Mouse (Mus musculus): ENCODE measurements around the gene Ank3. TPM values are rescaled to one million over a fixed set of nuclear protein-coding genes. Genes with fewer than 3 reads are reported as not detected.

Ank3 gene
- total RNA-seq, 2 experiments from 2014 or later, result 573 to 576 TPM

DNA sequence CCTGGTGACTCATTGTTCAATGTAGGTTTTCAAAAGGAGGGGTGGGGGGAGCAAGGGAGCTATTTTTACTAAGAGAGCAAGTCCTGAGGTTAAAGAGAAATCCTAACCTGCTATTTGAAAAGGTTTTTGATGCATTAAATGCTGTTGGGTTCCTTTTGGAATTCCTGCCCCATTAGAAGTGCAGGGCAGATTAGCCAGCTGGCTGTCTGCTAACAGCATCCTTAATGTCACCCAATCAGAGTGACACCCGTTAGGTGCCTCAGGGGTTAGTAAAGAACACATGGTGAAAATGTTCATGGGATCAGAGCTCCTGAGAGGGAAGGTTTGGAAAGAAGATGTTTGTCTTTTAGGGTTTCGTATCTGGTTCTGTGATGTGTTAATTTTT, 67.6 kb downstream of the Ank3 start:
- no peak for DNase-seq
- intact Hi-C loops (cut with DNase I), result no loop called here

DNA sequence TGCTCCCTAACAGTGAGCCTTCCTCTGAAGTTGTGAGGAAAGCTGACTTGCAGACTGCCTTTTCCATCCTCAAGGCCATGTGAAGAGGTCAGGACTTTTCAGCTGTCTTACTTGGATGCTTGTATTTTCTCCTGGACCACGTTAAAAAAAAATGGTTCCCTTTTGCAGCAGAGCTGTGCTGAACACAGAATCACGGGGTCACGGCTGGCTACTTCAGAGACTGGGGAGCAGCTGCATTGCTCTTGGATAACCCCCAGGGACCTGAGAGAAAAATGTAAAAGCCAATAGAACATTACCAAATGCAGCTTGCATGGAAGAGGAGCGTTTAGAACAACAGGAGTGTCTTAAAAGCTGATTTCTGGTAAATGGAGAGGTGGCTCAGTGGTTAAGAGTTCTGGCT, 68.0 kb downstream of the Ank3 start:
- peak; percentile 16 for DNase-seq
- intact Hi-C loops (cut with DNase I), result no loop called here

DNA sequence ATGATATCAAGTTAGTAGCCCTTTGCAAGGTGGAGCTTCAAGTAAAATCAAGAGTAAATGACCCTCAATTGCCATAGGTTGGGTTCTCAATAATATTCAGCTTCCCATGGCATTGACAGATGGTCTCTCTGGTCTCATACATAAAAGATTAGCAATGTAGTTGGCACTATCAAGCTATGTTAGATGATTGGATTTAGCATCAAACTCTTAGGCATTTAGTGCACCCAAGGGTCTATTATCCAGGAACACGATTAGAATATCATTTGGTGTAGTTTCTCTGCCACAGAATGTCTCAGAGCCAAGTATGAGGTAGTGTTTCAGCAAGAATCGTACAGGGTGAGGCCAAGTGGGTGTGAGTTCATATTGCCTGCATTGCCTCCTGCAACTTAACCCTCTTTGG, 68.6 kb downstream of the Ank3 start:
- no peak for DNase-seq
- intact Hi-C loops (cut with DNase I), result no loop called here

DNA sequence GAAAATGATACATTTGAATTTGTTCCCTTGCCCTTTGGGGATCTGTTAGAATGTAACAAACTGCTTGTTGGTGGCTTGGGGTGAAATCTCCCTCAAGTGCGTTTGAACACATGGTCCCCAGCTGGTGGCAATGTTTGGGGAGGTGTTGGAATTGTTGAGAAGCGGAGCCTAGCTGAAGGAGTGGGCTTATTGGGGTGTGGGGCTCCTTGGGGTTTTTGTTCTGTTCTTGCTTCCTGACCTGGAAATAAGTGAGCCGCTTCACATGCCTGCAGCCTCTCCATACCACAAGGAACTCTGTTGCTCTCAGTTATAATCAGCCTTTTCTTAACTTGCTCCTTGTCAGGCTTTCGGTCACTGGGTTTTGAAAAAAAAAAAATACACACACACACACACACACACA, 73.3 kb downstream of the Ank3 start:
- intact Hi-C loops (cut with DNase I), result no loop called here
- DNase-seq, result no peak

DNA sequence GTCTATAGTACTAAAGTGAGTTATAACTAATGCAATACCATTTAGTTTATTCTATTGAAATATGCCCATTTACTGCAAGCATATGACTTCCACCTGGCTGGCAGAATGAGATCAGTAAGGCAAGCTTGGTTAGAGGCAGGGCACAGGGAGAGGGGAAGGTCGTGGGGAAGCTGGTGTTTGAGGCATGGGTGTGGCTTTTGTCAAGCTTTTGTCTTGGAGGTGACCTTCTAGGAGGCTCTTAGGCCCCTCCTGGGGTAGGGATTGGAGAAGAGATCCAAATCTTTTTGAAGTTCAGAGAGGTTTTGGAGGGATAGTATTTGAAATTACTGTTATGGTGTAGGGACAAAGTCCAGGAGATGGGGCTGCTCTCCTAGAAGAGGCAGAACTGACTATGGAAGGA, 78.3 kb downstream of the Ank3 start:
- intact Hi-C loops (cut with DNase I), result no loop called here
- DNase-seq, result no peak

DNA sequence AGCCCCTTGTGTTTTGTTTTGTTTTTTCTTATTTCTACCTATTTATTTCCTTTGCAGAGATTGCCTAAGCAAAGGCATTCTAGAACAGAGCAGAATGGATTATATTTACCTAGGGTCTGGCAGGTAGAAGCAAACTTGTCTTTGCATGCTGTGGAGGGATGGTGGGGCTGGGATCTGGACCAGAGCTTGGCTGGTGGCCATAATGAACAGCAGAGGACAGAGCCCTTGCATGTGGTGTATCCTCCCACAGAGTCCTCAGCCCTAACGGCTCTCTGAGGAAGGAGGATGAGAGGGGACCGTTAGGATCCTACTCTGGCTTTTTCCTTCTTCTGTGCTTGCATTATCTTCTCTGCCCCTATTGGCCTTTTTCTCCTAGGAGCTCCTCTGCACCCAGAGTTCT, 79.1 kb downstream of the Ank3 start:
- peak; percentile 24 for DNase-seq
- intact Hi-C loops (cut with DNase I), result no loop called here

DNA sequence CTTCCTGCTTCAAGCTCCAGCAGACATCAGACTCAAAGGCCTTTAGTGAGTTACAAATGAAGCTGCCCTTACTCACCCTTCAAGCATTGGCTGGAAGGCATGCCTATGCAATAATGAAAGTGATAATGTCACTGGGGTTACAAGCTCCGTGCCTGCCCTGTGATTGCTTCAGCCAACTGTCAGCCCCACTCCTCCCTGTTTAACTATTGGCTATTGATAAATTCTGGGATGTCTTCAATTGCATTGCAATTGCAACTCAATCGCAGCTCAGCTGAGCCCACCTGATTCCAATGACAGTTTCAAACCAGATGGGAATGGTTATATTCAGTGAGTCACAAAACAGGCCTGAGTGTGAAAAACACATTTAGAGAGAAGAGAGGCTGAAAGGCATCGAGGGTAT, 80.3 kb downstream of the Ank3 start:
- intact Hi-C loops (cut with DNase I), result no loop called here
- DNase-seq, result no peak

DNA sequence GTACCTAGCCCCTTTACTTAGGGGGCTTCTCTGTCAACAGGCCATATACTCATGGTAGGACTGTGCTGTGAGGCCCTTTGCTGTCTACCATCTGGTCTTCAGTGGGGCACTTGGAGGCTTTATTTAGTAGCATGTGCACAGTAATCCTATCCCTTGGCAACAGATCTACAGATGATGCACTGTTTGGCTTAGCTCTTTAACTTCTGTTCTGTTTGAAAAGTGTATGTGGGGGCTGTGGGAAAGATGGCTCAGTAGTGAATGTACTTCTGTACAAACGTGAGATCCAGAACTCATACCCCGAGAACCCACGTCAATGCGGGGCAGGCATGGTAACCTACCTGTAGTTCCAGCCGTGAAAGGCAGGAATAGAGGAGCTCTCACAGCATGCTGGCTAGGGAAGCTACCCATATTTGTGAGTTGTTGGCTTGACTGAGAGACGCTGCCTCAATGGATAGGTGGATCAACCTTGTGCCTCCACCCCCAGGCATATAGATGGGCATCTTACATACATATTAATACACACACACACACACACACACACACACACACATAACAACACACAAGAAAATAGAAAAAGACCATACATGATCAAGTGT, 86.7 kb downstream of the Ank3 start:
- DNase-seq, result no peak

DNA sequence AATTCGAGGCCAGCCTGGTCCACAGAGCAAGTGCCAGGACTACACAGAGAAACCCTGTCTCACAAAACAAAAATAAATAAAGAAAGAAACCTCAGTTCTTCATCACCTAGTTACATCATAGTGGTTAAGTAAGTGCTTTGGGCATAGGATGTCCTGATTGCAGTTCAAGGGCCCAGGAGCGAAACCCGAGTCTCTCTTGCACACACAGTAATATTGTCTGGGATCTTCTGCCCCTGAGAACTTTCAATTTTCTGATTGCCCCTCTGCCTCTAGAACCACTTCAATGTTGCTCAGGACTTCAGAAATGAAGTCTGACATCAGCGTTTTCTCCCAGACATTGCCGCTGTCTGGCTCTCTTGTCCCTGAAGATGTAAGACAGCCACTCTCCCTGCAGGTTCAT, 91.6 kb downstream of the Ank3 start:
- intact Hi-C loops (cut with DNase I), result no loop called here
- no peak for DNase-seq

More for the DNA sequence above, 86.7 kb downstream of the Ank3 start:
- intact Hi-C loops (cut with DNase I), result no loop called here

DNA sequence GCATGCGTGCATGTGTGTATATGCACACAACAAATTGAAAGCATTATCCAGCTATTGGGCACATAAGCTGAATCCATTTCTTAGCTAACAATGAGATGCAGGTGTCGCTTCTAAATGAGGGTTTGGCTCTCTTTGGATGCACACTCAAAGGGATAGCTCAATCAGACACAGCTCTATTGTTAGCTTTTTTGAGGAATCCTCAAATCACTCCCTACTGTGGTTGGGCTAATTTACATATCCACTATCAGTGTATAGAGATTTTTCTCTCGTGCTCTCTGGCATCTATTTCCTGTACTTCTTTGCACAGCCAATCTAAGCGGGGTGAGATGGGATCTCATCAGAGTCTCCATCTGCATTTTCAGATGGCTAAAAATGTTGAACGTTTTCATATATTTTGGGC, 93.4 kb downstream of the Ank3 start:
- intact Hi-C loops (cut with DNase I), result no loop called here
- DNase-seq, result no peak

DNA sequence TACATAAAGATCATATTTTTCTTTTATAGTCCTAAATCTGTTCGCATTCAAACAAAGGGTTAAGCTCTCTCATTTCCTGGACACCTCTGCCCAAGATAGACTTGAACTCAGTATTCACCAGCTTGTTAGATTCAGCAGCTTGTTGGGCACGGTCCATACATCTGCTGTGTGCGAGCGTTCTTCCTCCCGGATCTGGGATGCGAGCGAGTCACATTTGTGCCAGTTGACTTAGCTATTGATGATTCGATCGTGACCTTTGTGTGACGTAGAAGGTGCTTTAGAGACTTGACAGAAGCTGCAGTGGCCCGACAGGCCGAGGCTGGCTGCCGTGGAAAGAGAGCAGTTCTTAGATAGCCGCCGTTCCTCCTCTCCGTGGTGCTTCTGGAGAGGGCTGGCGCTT, 98.8 kb downstream of the Ank3 start:
- intact Hi-C loops (cut with DNase I), result no loop called here
- no peak for DNase-seq

DNA sequence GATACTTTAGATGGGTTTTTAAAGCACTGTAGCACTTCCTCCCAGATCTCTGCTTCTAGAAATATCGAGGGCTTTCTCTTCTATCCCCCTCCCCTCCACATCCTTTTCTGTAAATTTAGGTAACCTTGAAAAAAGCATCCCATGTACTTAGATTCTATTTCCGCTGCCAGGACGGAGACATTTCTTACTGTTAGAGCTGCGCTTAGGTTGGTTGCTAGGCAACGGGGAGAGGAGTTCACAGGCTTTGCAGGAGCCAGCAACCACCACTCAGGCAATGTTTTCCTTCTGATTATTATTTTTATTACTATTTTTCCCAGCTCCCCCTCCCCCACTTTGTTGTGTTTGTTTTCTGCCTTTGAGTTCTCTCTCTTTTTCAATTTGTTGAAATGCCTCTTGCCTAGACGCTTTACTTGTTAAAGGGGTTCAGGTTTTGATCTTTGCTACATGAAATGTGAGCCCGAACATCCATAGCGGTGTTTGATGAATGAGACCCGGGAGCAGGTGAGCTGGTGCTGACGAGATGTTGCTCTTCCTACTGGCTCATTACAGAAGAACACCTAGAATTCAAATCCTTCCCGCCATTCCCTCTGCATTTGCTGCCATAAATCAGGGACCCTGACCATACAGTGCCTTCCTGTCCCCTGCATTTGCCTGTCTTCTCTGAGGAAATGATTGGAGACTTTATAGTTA, 101.7 kb downstream of the Ank3 start:
- peak; percentile 17 for DNase-seq
- intact Hi-C loops (cut with DNase I), result no loop called here

DNA sequence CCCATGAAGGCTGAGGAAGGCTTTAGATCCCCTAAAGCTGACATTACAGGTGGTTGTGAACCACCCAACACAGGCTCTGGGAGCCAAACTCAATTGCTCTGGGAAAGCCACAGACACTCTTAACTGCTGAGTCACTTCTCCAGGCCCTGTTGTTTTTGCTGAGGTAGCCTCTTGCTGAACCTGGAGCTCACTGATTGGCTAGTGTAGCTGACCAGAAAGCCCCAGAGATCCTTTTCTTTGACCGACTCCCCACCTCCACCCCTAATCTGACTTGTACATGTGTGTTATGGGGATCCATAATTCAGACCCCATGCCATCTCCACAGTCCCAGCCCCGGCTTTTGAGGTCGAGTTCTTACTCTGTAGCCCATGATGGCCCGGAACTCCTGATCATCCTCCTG, 105.2 kb downstream of the Ank3 start:
- intact Hi-C loops (cut with DNase I), result no loop called here
- DNase-seq, result no peak

DNA sequence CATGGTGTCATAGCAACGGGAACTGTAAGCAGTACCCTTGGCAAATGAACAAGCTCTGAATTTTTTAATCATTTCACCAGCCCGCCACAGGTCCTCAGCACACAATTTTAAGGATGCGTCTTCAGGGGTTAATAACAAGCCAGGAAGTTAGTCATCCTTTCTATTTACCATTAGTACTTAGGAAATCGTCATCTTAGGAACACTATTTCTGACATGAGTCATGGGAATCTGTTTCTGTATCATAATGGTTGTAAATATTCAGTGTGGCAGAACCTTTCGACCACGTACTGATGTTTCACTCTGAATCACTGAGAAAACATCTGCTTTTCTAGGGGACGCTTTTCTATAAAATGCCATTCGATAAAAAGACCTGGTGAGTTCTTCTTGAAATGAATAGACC, 109.1 kb downstream of the Ank3 start:
- intact Hi-C loops (cut with DNase I), result no loop called here
- no peak for DNase-seq

DNA sequence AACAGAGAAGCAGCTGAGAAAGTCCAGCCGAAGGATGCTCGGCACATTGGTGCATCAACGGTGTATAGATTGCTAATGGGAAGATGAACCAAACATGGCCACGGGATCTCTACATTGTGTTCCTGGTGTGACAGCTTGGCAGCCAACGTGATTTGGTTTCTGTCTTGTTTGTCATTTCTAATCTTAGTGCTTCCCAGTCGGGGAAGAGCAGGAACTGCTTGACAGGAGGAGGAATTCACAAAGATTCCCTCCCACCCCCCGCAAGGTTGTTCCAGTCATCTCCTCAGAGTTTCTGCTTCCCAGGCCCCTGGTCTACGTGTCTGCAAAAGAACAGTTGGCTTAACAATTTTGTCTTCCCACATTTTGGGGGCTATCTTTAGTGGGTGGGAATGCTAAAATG, 111.8 kb downstream of the Ank3 start:
- intact Hi-C loops (cut with DNase I), result no loop called here
- no peak for DNase-seq

DNA sequence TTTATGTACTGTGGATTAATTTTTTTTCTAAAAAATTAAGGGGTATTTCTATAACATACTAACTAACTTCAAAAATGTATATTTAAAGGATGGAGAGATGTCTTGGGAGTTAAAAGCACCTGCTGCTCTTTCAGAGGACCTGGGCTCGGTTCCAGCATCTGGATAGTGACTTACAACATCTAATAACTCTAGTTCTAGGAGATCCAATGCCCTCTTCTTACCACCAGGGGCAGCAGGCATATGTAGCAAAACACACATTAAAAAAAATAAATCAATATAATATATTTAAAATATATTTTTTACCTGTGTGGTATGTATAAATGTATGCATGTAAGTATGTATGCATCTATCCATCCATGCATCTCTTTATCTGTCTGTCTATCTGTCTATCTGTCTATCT, 112.7 kb downstream of the Ank3 start:
- no peak for DNase-seq
- intact Hi-C loops (cut with DNase I), result no loop called here

DNA sequence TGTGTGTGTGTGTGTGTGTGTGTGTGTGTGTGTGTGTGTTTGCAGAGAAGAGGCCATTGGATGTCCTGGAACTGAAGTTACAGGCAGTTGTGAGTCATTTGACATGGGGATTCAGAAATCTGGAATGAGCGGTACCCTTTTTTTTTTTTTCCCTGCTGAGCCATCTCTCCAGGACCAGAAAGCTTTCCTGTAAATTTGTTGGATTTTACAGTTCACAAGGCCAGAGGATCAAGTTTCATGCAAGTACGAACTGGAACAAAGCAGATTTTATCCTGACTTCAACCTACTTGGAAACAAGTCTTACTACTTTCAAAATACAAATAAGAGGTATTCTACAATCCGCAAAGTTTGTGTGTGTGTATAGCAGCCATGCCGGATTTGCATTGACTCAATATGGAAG, 123.4 kb downstream of the Ank3 start:
- intact Hi-C loops (cut with DNase I), result no loop called here

DNA sequence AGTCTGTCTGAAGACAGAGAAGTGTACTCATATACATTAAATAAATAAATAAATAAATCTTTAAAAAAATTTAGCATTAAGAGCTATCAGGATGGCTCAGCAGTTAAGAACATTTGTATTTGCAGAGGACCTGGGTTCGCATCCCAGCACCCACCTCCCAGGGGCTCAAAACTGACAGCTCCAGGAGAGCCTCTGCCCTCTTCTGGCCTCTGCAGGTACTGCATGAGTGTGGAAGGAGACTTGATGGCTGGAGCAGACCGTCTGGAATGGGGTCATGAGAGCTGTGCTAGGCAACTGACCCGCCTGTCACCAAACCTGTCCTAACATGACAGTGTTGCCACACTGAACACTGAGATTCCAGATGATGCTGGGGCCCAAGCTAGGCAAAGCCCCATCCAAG, 124.6 kb downstream of the Ank3 start:
- intact Hi-C loops (cut with DNase I), result no loop called here
- no peak for DNase-seq

More for the DNA sequence above, 123.4 kb downstream of the Ank3 start:
- no peak for DNase-seq

DNA sequence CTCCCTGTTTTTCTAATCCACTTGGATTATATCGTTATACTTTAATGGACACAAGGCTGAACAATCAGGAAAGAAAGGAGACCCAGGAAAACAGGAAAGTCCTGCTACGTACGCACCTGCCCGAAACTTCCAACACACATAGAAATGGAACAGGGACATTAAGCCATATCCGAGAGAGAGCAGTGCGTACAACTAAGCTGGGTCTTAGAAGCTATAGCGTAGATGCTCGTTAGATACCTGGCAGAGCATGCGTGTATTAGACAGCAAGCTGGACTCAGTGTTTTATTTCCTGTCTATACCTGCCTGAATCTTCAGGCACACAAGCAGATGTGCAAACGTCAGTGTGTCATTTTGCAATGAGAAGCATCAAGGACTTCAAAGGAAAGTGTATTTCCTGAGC, 128.7 kb downstream of the Ank3 start:
- intact Hi-C loops (cut with DNase I), result no loop called here

DNA sequence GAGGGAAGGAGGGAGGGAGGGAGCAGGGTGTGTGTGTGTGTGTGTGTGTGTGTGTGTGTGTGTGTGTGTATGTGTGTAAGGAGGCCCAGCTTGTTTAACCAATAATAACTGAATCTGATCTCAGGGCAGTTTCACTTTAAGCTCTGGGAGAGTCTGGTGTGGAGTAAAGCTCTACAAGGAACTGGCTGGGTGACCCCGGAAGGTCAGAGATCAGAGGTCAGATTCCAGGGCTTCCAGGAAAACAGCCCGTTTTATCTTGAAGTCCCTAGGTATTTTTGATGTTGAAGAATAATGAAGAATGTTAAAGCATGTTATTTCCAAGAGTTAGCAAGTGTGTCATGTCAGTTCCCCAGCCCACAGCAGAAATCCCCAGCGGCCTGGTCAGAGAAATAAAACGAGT, 130.2 kb downstream of the Ank3 start:
- no peak for DNase-seq
- intact Hi-C loops (cut with DNase I), result no loop called here

More for the DNA sequence above, 128.7 kb downstream of the Ank3 start:
- DNase-seq, result no peak

DNA sequence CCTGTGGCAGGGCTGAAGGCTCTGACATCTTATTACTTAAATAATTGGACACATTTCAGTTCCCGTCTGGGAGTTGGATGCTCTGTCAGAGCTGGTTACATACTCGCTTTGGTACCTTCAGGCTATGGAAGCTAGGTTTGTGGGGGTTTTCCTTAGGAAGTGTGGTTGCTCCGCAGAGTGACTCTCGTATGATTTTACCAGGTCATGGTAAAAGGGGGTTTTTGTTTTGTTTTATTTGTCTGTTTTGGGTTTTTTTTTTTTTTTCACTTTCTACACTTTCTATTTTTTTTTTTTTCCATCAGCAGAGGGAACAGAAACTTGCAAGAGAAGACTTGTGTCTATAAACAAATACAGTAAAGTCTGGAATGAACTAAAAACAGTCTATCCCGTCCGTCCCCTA, 131.8 kb downstream of the Ank3 start:
- no peak for DNase-seq
- intact Hi-C loops (cut with DNase I), result loop anchor here (5.0 to 10.0 kb wide), 2 partner anchors 78 to 124 kb away; no protein-coding TSS in a partner anchor

DNA sequence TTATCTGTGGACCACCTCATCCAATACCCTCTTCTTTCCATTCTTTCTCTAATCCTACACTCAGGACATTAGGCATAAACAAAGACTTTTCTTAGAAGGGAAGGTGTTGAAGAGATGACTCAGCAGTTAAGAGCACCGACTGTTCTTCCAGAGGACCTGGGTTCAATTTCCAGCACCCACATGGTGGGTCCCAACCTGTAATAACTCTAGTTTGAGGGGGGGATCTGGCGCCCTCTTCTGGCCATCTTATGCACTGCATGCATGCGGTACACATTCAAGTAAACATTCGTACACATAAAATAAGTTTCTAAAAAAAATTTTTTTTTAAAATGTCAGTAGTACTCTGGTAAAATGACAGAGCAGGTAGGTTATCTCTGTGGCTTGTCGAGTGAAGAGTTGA, 133.0 kb downstream of the Ank3 start:
- intact Hi-C loops (cut with DNase I), result loop anchor here (5.0 to 10.0 kb wide), 2 partner anchors 79 to 123 kb away; no protein-coding TSS in a partner anchor
- DNase-seq, result peak; percentile 11

All from left cerebral cortex, postnatal 4 days (tissue).